Mouse (Mus musculus) E14TG2a.4 (cell line): ENCODE measurements around the gene Atad1.

Experiments
- CTCF ChIP-seq: conservative IDR thresholded peaks from 2 replicates; pipeline ENCODE4 v1.5.1; 2014; ENCODE audit warnings: low read length
- POU5F1 ChIP-seq: IDR thresholded peaks from 2 replicates; pipeline ENCODE4 v1.6.1; 2014; ENCODE audit warnings: low read length, borderline replicate concordance

DNA sequence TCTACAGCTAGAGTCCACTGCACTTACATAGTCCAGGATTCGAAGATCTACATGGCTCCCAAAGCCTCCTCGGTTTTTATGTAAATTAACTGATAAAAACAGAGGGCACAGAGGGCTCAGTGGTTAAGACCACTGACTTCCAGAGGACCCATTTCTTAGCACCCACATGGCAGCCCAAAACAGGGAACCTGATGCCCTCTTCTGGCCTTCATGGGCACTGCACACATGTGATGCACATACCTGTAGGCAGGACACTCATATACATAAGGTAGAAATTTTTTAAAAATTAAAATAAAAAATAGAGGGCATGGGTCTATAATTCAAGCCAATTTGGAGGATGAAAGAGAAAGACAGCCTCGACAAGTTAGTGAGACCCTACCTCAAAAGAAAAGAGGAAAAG, 95.9 kb downstream of the Atad1 start:
- TF ChIP-seq CTCF (peak; percentile 52), POU5F1 (no peak)
